Mouse (Mus musculus) hindbrain, postnatal 0 days (tissue): ENCODE results near the gene Ldlr. TPM values are rescaled to one million over a fixed set of nuclear protein-coding genes. Genes with fewer than 3 reads are reported as not detected.
A peak's percentile ranks its signal among the peaks of the same experiment; 100 is the strongest.
"Not testable (repeated sequence)": the region's sequence is repeated elsewhere in the genome, so short reads cannot be mapped to it uniquely, and the experiment has no call there.

ENCODE experiments used
- ATAC-seq: fragments of 200-750 bp; cut with Nextera tagmentation; 2 replicates; pipeline ENCODE4 v1.8.0; 2017; ENCODE audit warnings: mild to moderate bottlenecking, moderate TSS enrichment, moderate library complexity
- DNase-seq: peaks from one replicate; pipeline ENCODE4 v3.0.0-alpha.2; 2015; ENCODE audit warnings: low spot score
- H3K27ac ChIP-seq: fragments of 300-500 bp; sonication (generic); 2 replicates; pipeline ENCODE4 v1.5.1; 2014; ENCODE audit warnings: mild to moderate bottlenecking
- H3K27me3 ChIP-seq: fragments of 300-500 bp; sonication (generic); 2 replicates; pipeline ENCODE4 v1.6.1; 2014; ENCODE audit warnings: low read length, mixed read lengths; ENCODE audit not compliant: insufficient read depth
- H3K36me3 ChIP-seq: fragments of 300-500 bp; sonication (generic); 2 replicates; pipeline ENCODE4 v1.6.1; 2014; ENCODE audit warnings: low read length, mixed read lengths; ENCODE audit not compliant: insufficient read depth
- H3K4me1 ChIP-seq: fragments of 300-500 bp; sonication (generic); 2 replicates; pipeline ENCODE4 v1.6.1; 2014; ENCODE audit warnings: antibody characterized with exemption, low read length, mixed read lengths; ENCODE audit not compliant: insufficient read depth
- H3K4me2 ChIP-seq: fragments of 300-500 bp; sonication (generic); 2 replicates; pipeline ENCODE4 v1.6.1; 2014; ENCODE audit warnings: low read depth, mild to moderate bottlenecking, low read length, moderate library complexity, mixed read lengths
- H3K4me3 ChIP-seq: fragments of 300-500 bp; sonication (generic); 2 replicates; pipeline ENCODE4 v1.5.1; 2014; ENCODE audit warnings: low read length
- H3K9ac ChIP-seq: fragments of 300-500 bp; sonication (generic); replicated peaks from 2 replicates; pipeline ENCODE4 v1.6.1; 2014; ENCODE audit warnings: mild to moderate bottlenecking, low read length, moderate library complexity, mixed read lengths
- H3K9me3 ChIP-seq: fragments of 300-500 bp; sonication (generic); 2 replicates; pipeline ENCODE4 v1.6.1; 2016; ENCODE audit warnings: low read length, mixed read lengths
- CTCF ChIP-seq: IDR thresholded peaks from 2 replicates; pipeline ENCODE4 v1.5.1; 2016; ENCODE audit warnings: antibody characterized with exemption, control low read depth, low read depth
- WGBS: fragments of 180-500 bp; shearing (Covaris S2); extraction: QIAGEN DNeasy Blood & Tissue Kit; methylation state at CpG from one replicate; pipeline ENCODE4 v1.1.7; 2014; 5-methylcytosine and 5-hydroxymethylcytosine counted together
- polyA plus RNA-seq: library from polyadenylated mRNA; unstranded; fragments of >200 nt; fragmentation: Nextera tagmentation; extraction: Ambion mirVana; gene quantifications from 2 replicates; pipeline ENCODE4 v1.2.1, GENCODE M21; 2015
- total RNA-seq: library from RNA; depleted of rRNA; stranded (reverse); fragments of >200 nt; gene quantifications from 2 replicates; pipeline ENCODE4 v1.2.3, GENCODE M21; 2014

Gene Ldlr
- total and polyA plus RNA-seq, 2 experiments from 2014 or later = 10.7 to 28.4 TPM

GRCm38 (mm10) chr9:21769558-21770183 is 46.4 kb downstream of the Ldlr start:
- H3K9me3 ChIP-seq = no peaks in the 10 kb centered on the region
- WGBS = 63% methylated on average over 26 of the region's 26 CpGs
- H3K27ac ChIP-seq = no peak overlapping the region
- no peak for TF ChIP-seq CTCF
- peaks cover 5% of the 10 kb centered on the region; the same call in 1 of the 2 replicates for H3K4me1 ChIP-seq
- ATAC-seq (peak; percentile 50), DNase-seq (peak; percentile 12)
- H3K4me2 ChIP-seq = no peak overlapping the region
- no peak overlapping the region for H3K9ac ChIP-seq
- H3K27me3 ChIP-seq = no peaks in the 10 kb centered on the region
- H3K36me3 ChIP-seq = no peaks in the 10 kb centered on the region
- no peak overlapping the region for H3K4me3 ChIP-seq

DNA sequence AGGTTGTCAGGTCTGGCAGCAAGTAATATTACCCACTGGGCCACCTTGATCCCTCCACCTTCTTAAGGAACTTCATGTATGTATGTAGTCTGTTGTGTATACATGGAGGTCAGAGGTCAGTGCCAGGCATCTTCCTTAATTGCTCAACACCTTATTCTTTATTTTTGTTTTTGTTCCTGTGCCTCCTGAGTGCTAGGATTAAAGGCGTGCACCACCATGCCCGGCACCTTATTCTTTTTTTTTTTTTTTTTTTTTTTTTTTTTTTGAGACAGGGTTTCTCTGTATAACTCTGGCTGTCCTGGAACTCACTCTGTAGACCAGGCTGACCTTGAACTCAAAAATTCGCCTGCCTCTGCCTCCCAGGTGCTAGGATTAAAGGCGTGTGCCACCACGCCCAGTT is 50.1 kb downstream of the Ldlr start:
- H3K4me2 ChIP-seq, DNase-seq, H3K9ac ChIP-seq, H3K4me3 ChIP-seq, H3K9me3 ChIP-seq, H3K27me3 ChIP-seq, H3K4me1 ChIP-seq, H3K27ac ChIP-seq, ATAC-seq, H3K36me3 ChIP-seq: not testable (repeated sequence)
- 77% methylated on average over 5 of the region's 5 CpGs for WGBS

GRCm38 (mm10) chr9:21774353-21774752 is 51.1 kb downstream of the Ldlr start:
- 86% methylated on average over 16 of the region's 16 CpGs for WGBS
- no peak overlapping the region for H3K27ac ChIP-seq
- no peak for ATAC-seq
- H3K27me3 ChIP-seq = no peaks in the 10 kb centered on the region
- TF ChIP-seq CTCF = no peak
- H3K9me3 ChIP-seq = no peaks in the 10 kb centered on the region
- H3K4me2 ChIP-seq = no peak overlapping the region
- no peaks in the 10 kb centered on the region for H3K36me3 ChIP-seq
- H3K4me3 ChIP-seq = no peak overlapping the region
- no peak for DNase-seq
- H3K4me1 ChIP-seq = peaks cover 4% of the 10 kb centered on the region; the same call in 1 of the 2 replicates
- H3K9ac ChIP-seq = no peak overlapping the region

- ATAC-seq = no peak
- H3K27ac ChIP-seq = no peak overlapping the region
- H3K4me3 ChIP-seq = no peak overlapping the region
- H3K27me3 ChIP-seq = no peaks in the 10 kb centered on the region
- no peaks in the 10 kb centered on the region for H3K36me3 ChIP-seq
- H3K4me1 ChIP-seq = no peaks in the 10 kb centered on the region
- DNase-seq = no peak
- TF ChIP-seq CTCF = no peak
- H3K4me2 ChIP-seq = no peak overlapping the region
- no peak overlapping the region for H3K9ac ChIP-seq
- no peaks in the 10 kb centered on the region for H3K9me3 ChIP-seq
- WGBS = 86% methylated on average over 3 of the region's 3 CpGs
These were observed 54.4 kb downstream of the Ldlr start for GRCm38 (mm10) chr9:21777726-21778125.

DNA sequence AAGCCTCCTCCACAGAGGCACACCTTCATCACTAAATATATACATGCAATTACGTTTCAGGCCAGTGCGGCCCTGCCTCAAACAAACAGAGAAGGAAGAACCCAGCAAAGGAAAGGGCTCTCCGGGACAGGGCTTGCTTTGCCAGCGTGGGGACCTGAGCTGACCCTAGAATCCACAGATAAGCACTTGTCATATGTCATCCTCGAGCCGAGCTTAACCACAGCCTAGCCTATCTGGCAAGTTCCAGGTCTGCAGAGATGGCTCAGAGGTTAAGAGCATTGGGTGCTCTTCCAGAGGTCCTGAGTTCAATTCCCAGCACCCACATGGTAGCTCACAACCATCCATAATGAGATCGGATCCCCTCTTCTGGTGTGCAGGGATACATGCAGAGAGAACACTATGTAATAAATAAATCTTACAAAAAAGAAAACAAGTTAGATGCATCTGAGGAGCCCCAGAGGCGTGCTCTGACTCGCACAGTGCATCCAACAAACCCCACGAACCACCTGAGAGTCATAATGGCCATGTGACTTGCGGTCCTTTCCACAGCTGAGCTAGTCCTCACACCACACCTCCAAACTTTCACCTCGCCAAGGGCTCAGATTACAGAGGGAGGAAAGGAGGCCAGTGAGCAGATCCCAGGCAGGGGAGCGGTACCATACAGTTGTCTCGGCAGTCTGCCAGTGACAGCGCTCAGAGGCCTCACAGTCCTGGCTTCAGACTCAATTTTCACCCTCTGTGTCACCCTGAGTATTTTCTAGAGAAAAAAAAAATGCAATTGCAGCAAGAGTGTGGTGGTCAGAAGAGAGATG is 58.6 kb downstream of the Ldlr start:
- H3K4me2 ChIP-seq = no peak overlapping the region
- no peaks in the 10 kb centered on the region for H3K4me1 ChIP-seq
- H3K27ac ChIP-seq = no peak overlapping the region
- ATAC-seq = no peak
- no peaks in the 10 kb centered on the region for H3K27me3 ChIP-seq
- H3K4me3 ChIP-seq = no peak overlapping the region
- DNase-seq = no peak
- no peaks in the 10 kb centered on the region for H3K36me3 ChIP-seq
- WGBS = 82% methylated on average over 15 of the region's 15 CpGs
- H3K9ac ChIP-seq = no peak overlapping the region
- H3K9me3 ChIP-seq = no peaks in the 10 kb centered on the region
- TF ChIP-seq CTCF = no peak

GRCm38 (mm10) chr9:21784517-21785307 is 61.4 kb downstream of the Ldlr start:
- TF ChIP-seq CTCF = no peak
- H3K4me3 ChIP-seq = no peak overlapping the region
- WGBS = 94% methylated on average over 7 of the region's 7 CpGs
- no peak overlapping the region for H3K4me2 ChIP-seq
- H3K27ac ChIP-seq = no peak overlapping the region
- no peaks in the 10 kb centered on the region for H3K27me3 ChIP-seq
- no peaks in the 10 kb centered on the region for H3K4me1 ChIP-seq
- H3K9ac ChIP-seq = no peak overlapping the region
- H3K36me3 ChIP-seq = no peaks in the 10 kb centered on the region
- no peaks in the 10 kb centered on the region for H3K9me3 ChIP-seq
- ATAC-seq = no peak
- DNase-seq = no peak

DNA sequence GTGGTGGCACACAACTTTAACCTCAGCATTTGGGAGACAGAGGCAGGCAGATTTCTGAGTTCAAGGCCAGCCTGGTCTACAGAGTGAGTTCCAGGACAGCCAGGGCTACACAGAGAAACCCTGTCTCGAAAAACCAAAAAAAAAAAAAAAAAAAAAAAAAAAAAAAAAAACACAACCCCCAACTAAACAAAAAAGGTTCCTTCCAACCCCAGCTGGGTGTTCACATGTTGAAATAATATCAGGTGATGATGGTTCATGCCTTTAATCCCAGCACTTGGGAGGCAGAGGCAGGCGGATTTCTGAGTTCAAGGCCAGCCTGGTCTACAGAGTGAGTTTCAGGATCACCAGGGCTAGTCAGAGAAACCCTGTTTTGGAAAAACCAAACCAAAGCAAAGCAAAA is 63.0 kb downstream of the Ldlr start:
- WGBS = 95% methylated on average over 1 of the region's 2 CpGs
- ATAC-seq, H3K9ac ChIP-seq, H3K9me3 ChIP-seq, H3K27ac ChIP-seq, DNase-seq, H3K4me3 ChIP-seq, H3K27me3 ChIP-seq, H3K36me3 ChIP-seq, H3K4me1 ChIP-seq, H3K4me2 ChIP-seq: not testable (repeated sequence)
